Mouse (Mus musculus): ENCODE measurements at regions not wholly inside any gene's neighbourhood (a gene's known extent, or its start where the extent isn't known, plus 50 kb on each side); places are given as distances from the start of the nearest gene placed in this dataset.
A peak's percentile ranks its signal among the peaks of the same experiment; 100 is the strongest.

GRCm38 (mm10) chr8:9008006-9008780 is 317.9 kb upstream of the Arglu1 start:
- Histone ChIP-seq H3K27me3 (ENCODE audit: insufficient read depth, low read length) (no peaks in the 10 kb centered on the region), H3K36me3 (ENCODE audit: insufficient read depth, low read length) (no peaks in the 10 kb centered on the region), H3K9ac (ENCODE audit: low read depth, low read length) (no peak overlapping the region), H3K9me3 (replicated peaks; ENCODE audit: low read length) (no peaks in the 10 kb centered on the region), H3K4me1 (replicated peaks; ENCODE audit: insufficient read depth, low read length) (peaks cover 5% of the 10 kb centered on the region; the same call in 1 of the 2 replicates), H3K4me3 (replicated peaks; ENCODE audit: low read depth, low read length) (no peak overlapping the region), H3K27ac (no peak overlapping the region), H3K4me2 (ENCODE audit: low read length) (no peak overlapping the region)
- ATAC-seq (replicated peaks; ENCODE audit: low FRiP score, low read depth) (no peak), DNase-seq (ENCODE audit: low spot score) (no peak)
- no peak for TF ChIP-seq CTCF (IDR thresholded peaks at IDR 0.05; ENCODE audit: low read depth)
- WGBS, result 60% methylated on average over 11 of the region's 11 CpGs

GRCm38 (mm10) chr8:8999914-9000313 is 309.6 kb upstream of the Arglu1 start:
- no peak overlapping the region for H3K4me2 ChIP-seq (ENCODE audit: low read length)
- TF ChIP-seq CTCF (IDR thresholded peaks at IDR 0.05; ENCODE audit: low read depth), result no peak
- no peak overlapping the region for H3K9ac ChIP-seq (ENCODE audit: low read depth, low read length)
- H3K27ac ChIP-seq, result no peak overlapping the region
- no peaks in the 10 kb centered on the region for H3K9me3 ChIP-seq (replicated peaks; ENCODE audit: low read length)
- H3K36me3 ChIP-seq (ENCODE audit: insufficient read depth, low read length), result no peaks in the 10 kb centered on the region
- no peak for DNase-seq (ENCODE audit: low spot score)
- no peaks in the 10 kb centered on the region for H3K27me3 ChIP-seq (ENCODE audit: insufficient read depth, low read length)
- 0 out of 2 replicates have a peak, but pooled peaks cover 3% of the 10 kb centered on the region for H3K4me1 ChIP-seq (replicated peaks; ENCODE audit: insufficient read depth, low read length)
- no peak overlapping the region for H3K4me3 ChIP-seq (replicated peaks; ENCODE audit: low read depth, low read length)
- 77% methylated on average over 5 of the region's 5 CpGs for WGBS
- ATAC-seq (replicated peaks; ENCODE audit: low FRiP score, low read depth), result no peak

- H3K27ac ChIP-seq, result no peak overlapping the region
- 54% methylated on average over 7 of the region's 7 CpGs for WGBS
Measured at GRCm38 (mm10) chr8:8997621-8998020, 307.3 kb upstream of the Arglu1 start.

GRCm38 (mm10) chr8:8994596-8995189 is 304.4 kb upstream of the Arglu1 start:
- peak overlapping the region; percentile 40; the same call in 1 of the 2 replicates for H3K9ac ChIP-seq (ENCODE audit: low read depth, low read length)
- no peaks in the 10 kb centered on the region for H3K27me3 ChIP-seq (ENCODE audit: insufficient read depth, low read length)
- H3K9me3 ChIP-seq (replicated peaks; ENCODE audit: low read length), result no peaks in the 10 kb centered on the region
- TF ChIP-seq CTCF (IDR thresholded peaks at IDR 0.05; ENCODE audit: low read depth), result no peak
- peak overlapping the region; percentile 58 for H3K4me2 ChIP-seq (ENCODE audit: low read length)
- no peaks in the 10 kb centered on the region for H3K36me3 ChIP-seq (ENCODE audit: insufficient read depth, low read length)
- peak overlapping the region; percentile 72 for H3K27ac ChIP-seq
- H3K4me1 ChIP-seq (replicated peaks; ENCODE audit: insufficient read depth, low read length), result peaks cover 29% of the 10 kb centered on the region
- H3K4me3 ChIP-seq (replicated peaks; ENCODE audit: low read depth, low read length), result peak overlapping the region; percentile 21
- peak; percentile 81 for ATAC-seq (replicated peaks; ENCODE audit: low FRiP score, low read depth)
- peak; percentile 83 for DNase-seq (ENCODE audit: low spot score)
- WGBS, result 2% methylated on average over 17 of the region's 17 CpGs

More at GRCm38 (mm10) chr8:8997621-8998020, 307.3 kb upstream of the Arglu1 start:
- Histone ChIP-seq H3K9ac (ENCODE audit: low read depth, low read length) (no peak overlapping the region), H3K4me1 (replicated peaks; ENCODE audit: insufficient read depth, low read length) (peaks cover 10% of the 10 kb centered on the region; the same call in 1 of the 2 replicates), H3K4me3 (replicated peaks; ENCODE audit: low read depth, low read length) (no peak overlapping the region), H3K36me3 (ENCODE audit: insufficient read depth, low read length) (no peaks in the 10 kb centered on the region), H3K4me2 (ENCODE audit: low read length) (no peak overlapping the region), H3K27me3 (ENCODE audit: insufficient read depth, low read length) (no peaks in the 10 kb centered on the region), H3K9me3 (replicated peaks; ENCODE audit: low read length) (no peaks in the 10 kb centered on the region)
- no peak for ATAC-seq (replicated peaks; ENCODE audit: low FRiP score, low read depth)
- DNase-seq (ENCODE audit: low spot score), result peak; percentile 42
- no peak for TF ChIP-seq CTCF (IDR thresholded peaks at IDR 0.05; ENCODE audit: low read depth)

GRCm38 (mm10) chr8:8994008-8994407 is 303.7 kb upstream of the Arglu1 start:
- DNase-seq (ENCODE audit: low spot score) (peak; percentile 51), ATAC-seq (replicated peaks; ENCODE audit: low FRiP score, low read depth) (peak; percentile 9; the same call in 1 of the 2 replicates)
- Histone ChIP-seq H3K4me3 (replicated peaks; ENCODE audit: low read depth, low read length) (no peak overlapping the region), H3K4me2 (ENCODE audit: low read length) (peak overlapping the region; percentile 58; the same call in 1 of the 2 replicates), H3K9ac (ENCODE audit: low read depth, low read length) (no peak overlapping the region), H3K27ac (peak overlapping the region; percentile 72), H3K27me3 (ENCODE audit: insufficient read depth, low read length) (no peaks in the 10 kb centered on the region), H3K36me3 (ENCODE audit: insufficient read depth, low read length) (no peaks in the 10 kb centered on the region), H3K9me3 (replicated peaks; ENCODE audit: low read length) (no peaks in the 10 kb centered on the region), H3K4me1 (replicated peaks; ENCODE audit: insufficient read depth, low read length) (peaks cover 29% of the 10 kb centered on the region)
- no peak for TF ChIP-seq CTCF (IDR thresholded peaks at IDR 0.05; ENCODE audit: low read depth)
- 10% methylated on average over 7 of the region's 7 CpGs for WGBS

- 6% methylated on average over 11 of the region's 11 CpGs for WGBS
- Histone ChIP-seq H3K4me3 (replicated peaks; ENCODE audit: low read depth, low read length) (no peak overlapping the region), H3K9me3 (replicated peaks; ENCODE audit: low read length) (no peaks in the 10 kb centered on the region), H3K4me2 (ENCODE audit: low read length) (peak overlapping the region; percentile 34; the same call in 1 of the 2 replicates), H3K9ac (ENCODE audit: low read depth, low read length) (no peak overlapping the region), H3K27ac (peak overlapping the region; percentile 79), H3K27me3 (ENCODE audit: insufficient read depth, low read length) (no peaks in the 10 kb centered on the region), H3K36me3 (ENCODE audit: insufficient read depth, low read length) (no peaks in the 10 kb centered on the region), H3K4me1 (replicated peaks; ENCODE audit: insufficient read depth, low read length) (peaks cover 29% of the 10 kb centered on the region)
- peak; percentile 82 for TF ChIP-seq CTCF (IDR thresholded peaks at IDR 0.05; ENCODE audit: low read depth)
- ATAC-seq (replicated peaks; ENCODE audit: low FRiP score, low read depth), result no peak; the same call in 1 of the 2 replicates
- DNase-seq (ENCODE audit: low spot score), result peak; percentile 92
Measured at GRCm38 (mm10) chr8:8992461-8993032, 302.2 kb upstream of the Arglu1 start.

Measured in kidney, postnatal 0 days (tissue).